25 mouse cellular contexts compared by ENCODE assay signal in the genomic region with DNA sequence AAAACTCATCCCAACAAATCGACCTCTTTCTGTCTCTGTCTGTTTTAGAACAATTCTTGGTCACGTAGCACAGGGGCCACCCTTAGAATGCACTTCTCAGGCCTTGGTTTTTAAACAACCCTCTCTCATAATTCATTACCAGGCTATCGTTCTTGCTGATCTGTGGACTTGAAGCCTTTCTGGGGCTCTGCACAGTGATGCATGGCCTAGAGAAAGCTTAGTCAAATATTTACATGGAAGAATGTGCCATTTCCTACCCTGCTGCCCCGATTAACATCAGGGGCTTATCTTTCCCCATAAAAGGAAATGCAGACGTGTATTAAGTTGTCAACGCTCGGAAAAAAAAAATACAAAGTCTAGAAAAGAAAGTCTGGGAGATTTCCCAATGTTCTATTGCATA.
A peak's percentile ranks its signal among the peaks of the same experiment; 100 is the strongest.
DNase-seq lines count a peak whose midpoint lies in the region; ATAC-seq and TF ChIP-seq lines count a peak whose summit lies in the region.
"Had no signal": no experiment of that assay in that cellular context is flagged by ENCODE, and none has a peak within 500 bp of the region (broad histone marks: within the 10 kb centered on the region; RNA-seq: fewer than 3 reads in every experiment).

No protein-coding gene starts in this region.

- DNase-seq in lung, embryonic 14.5 days: peak; percentile 34
- no peak for DNase-seq in lung, postnatal 25 days (ENCODE audit: low spot score)
- peak; percentile 28 for DNase-seq in kidney, adult 18-20 months
- DNase-seq in kidney, postnatal 4 days: peak; percentile 6 to 28
- no peak for DNase-seq in left cerebral cortex, postnatal 14 days (ENCODE audit: low spot score in 2 of 2)
- DNase-seq in heart, adult 18-20 months: no peak
- DNase-seq: adrenal gland, postnatal 36 days; cerebellum, adult 9-10 months; gastrocnemius, adult 2 months; left cerebral cortex, postnatal 4 days; lung, postnatal 10 days had no signal

- H3K27me3 ChIP-seq in lung, embryonic 14.5 days (ENCODE audit: insufficient read depth, low read length): no peaks in the 10 kb centered on the region
- H3K27me3 ChIP-seq in kidney, embryonic 16.5 days (ENCODE audit: insufficient read depth, low read length): no peaks in the 10 kb centered on the region
- no peaks in the 10 kb centered on the region for H3K27me3 ChIP-seq in hindbrain, embryonic 12.5 days
- H3K27me3 ChIP-seq: embryonic facial prominence, embryonic 15.5 days; limb, embryonic 15.5 days; liver, embryonic 15.5 days; midbrain, embryonic 12.5 days; neural tube, embryonic 15.5 days had no signal

- no peak for TF ChIP-seq CTCF in lung, embryonic 14.5 days (IDR thresholded peaks at IDR 0.05; ENCODE audit: low read depth)

- no peak overlapping the region for H3K9ac ChIP-seq in lung, embryonic 14.5 days
- H3K9ac ChIP-seq in kidney, embryonic 16.5 days (replicated peaks; ENCODE audit: low read length): no peak overlapping the region
- no peak overlapping the region for H3K9ac ChIP-seq in hindbrain, embryonic 12.5 days
- H3K9ac ChIP-seq: embryonic facial prominence, embryonic 15.5 days; limb, embryonic 15.5 days; liver, embryonic 15.5 days; midbrain, embryonic 12.5 days; neural tube, embryonic 15.5 days had no signal

- intact Hi-C loops in left cerebral cortex, postnatal 14 days (cut with DNase I): no loop called here

- no peaks in the 10 kb centered on the region for H3K9me3 ChIP-seq in lung, embryonic 14.5 days (ENCODE audit: low read depth, low read length)
- H3K9me3 ChIP-seq in kidney, embryonic 16.5 days (ENCODE audit: low read length): no peaks in the 10 kb centered on the region
- H3K9me3 ChIP-seq in hindbrain, embryonic 12.5 days (replicated peaks): no peaks in the 10 kb centered on the region
- H3K9me3 ChIP-seq: embryonic facial prominence, embryonic 15.5 days; hindbrain, embryonic 10.5 days; limb, embryonic 15.5 days; liver, embryonic 15.5 days; midbrain, embryonic 12.5 days; neural tube, embryonic 15.5 days had no signal

- no peak for ATAC-seq in lung, embryonic 14.5 days (ENCODE audit: insufficient read depth)
- ATAC-seq in kidney, embryonic 16.5 days (ENCODE audit: low FRiP score, low TSS enrichment): peak; percentile 96
- no peak for ATAC-seq in hindbrain, embryonic 12.5 days (ENCODE audit: low FRiP score)
- ATAC-seq: CD4-positive, CD25-positive, alpha-beta regulatory T cell, adult 4 months; forebrain, embryonic 14.5 days had no signal

- H3K36me3 ChIP-seq in lung, embryonic 14.5 days (ENCODE audit: insufficient read depth): no peaks in the 10 kb centered on the region
- no peaks in the 10 kb centered on the region for H3K36me3 ChIP-seq in kidney, embryonic 16.5 days (ENCODE audit: insufficient read depth, low read length)
- H3K36me3 ChIP-seq in hindbrain, embryonic 12.5 days: no peaks in the 10 kb centered on the region
- H3K36me3 ChIP-seq: embryonic facial prominence, embryonic 15.5 days; hindbrain, embryonic 10.5 days; limb, embryonic 15.5 days; liver, embryonic 15.5 days; midbrain, embryonic 12.5 days; neural tube, embryonic 15.5 days had no signal

- no peak overlapping the region for H3K4me2 ChIP-seq in lung, embryonic 14.5 days
- H3K4me2 ChIP-seq in kidney, embryonic 16.5 days (replicated peaks; ENCODE audit: low read depth, low read length): no peak overlapping the region
- H3K4me2 ChIP-seq in hindbrain, embryonic 12.5 days (replicated peaks): no peak overlapping the region
- H3K4me2 ChIP-seq: embryonic facial prominence, embryonic 15.5 days; heart, embryonic 11.5 days; limb, embryonic 15.5 days; liver, embryonic 15.5 days; midbrain, embryonic 12.5 days; neural tube, embryonic 15.5 days had no signal

- no peaks in the 10 kb centered on the region for H3K4me1 ChIP-seq in lung, embryonic 14.5 days (ENCODE audit: insufficient read depth)
- peaks cover 4% of the 10 kb centered on the region; the same call in 1 of the 2 replicates for H3K4me1 ChIP-seq in kidney, embryonic 16.5 days (ENCODE audit: insufficient read depth, low read length)
- H3K4me1 ChIP-seq in hindbrain, embryonic 12.5 days: no peaks in the 10 kb centered on the region
- H3K4me1 ChIP-seq: embryonic facial prominence, embryonic 15.5 days; hindbrain, embryonic 10.5 days; limb, embryonic 15.5 days; liver, embryonic 15.5 days; midbrain, embryonic 12.5 days; neural tube, embryonic 15.5 days had no signal

- H3K4me3 ChIP-seq in lung, embryonic 14.5 days (ENCODE audit: low read depth, low read length): no peak overlapping the region
- no peak overlapping the region for H3K4me3 ChIP-seq in kidney, embryonic 16.5 days (ENCODE audit: low read length)
- no peak overlapping the region for H3K4me3 ChIP-seq in hindbrain, embryonic 12.5 days
- H3K4me3 ChIP-seq: embryonic facial prominence, embryonic 15.5 days; gastrocnemius, adult 2 months; hindbrain, embryonic 10.5 days; layer of hippocampus, adult 2 months; left cerebral cortex, adult 2 months; limb, embryonic 15.5 days; liver, embryonic 15.5 days; midbrain, embryonic 12.5 days; neural tube, embryonic 15.5 days had no signal

- H3K27ac ChIP-seq in lung, embryonic 14.5 days (ENCODE audit: low read depth): no peak overlapping the region
- H3K27ac ChIP-seq in kidney, embryonic 16.5 days (ENCODE audit: low read length): peak overlapping the region; percentile 61; the same call in 1 of the 2 replicates
- no peak overlapping the region for H3K27ac ChIP-seq in hindbrain, embryonic 12.5 days
- H3K27ac ChIP-seq: embryonic facial prominence, embryonic 15.5 days; gastrocnemius, adult 2 months; hindbrain, embryonic 10.5 days; layer of hippocampus, adult 2 months; left cerebral cortex, adult 2 months; limb, embryonic 15.5 days; liver, embryonic 15.5 days; midbrain, embryonic 12.5 days; neural tube, embryonic 15.5 days; stomach, postnatal 0 days had no signal

- 23% methylated on average over 7 of the region's 7 CpGs for WGBS in lung, embryonic 14.5 days
- WGBS in kidney, embryonic 16.5 days: 30% methylated on average over 7 of the region's 7 CpGs
- 80% methylated on average over 7 of the region's 7 CpGs for WGBS in hindbrain, embryonic 12.5 days

Comparison
In these comparisons a context has a peak if more than half of its experiments do, and no peak if none do; other contexts are left out.
1. DNase-seq: peak in lung, embryonic 14.5 days (single experiment), kidney, adult 18-20 months (single experiment) and kidney, postnatal 4 days (2 of 2); none in lung, postnatal 25 days (single experiment), left cerebral cortex, postnatal 14 days (0 of 2) and heart, adult 18-20 months (0 of 2).